Mouse (Mus musculus): ENCODE results near the gene Sfxn5.

DNA sequence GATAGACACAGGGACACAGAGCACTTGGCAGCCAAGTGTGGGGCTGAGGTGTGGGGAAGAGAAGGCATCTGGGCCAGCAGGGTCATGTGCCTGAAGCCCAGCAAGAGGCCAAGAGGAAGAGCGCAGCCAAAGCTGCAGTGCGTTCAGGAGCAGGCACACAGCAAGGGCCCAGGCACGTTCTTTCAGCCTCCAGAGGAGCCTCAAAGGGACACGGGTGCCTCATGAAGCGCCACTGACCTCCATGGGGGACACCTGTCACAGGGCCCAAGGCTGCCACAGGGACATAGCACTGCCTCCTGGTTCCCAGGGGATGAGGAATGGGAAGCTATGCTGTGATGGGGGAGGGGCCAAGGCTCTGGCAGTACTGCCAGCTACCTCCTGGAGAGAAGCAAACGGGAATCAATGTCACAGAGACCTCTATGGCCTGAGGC is 82.4 kb downstream of the Sfxn5 start:
- TF ChIP-seq CTCF (conservative IDR thresholded peaks at IDR 0.05; ENCODE audit: insufficient read depth, insufficient read length, low read depth, low read length) (no peak), POLR2A (IDR thresholded peaks at IDR 0.05; ENCODE audit: low read depth, low read length) (no peak)
